Mouse (Mus musculus) macrophage (primary cell): ENCODE results near the gene Naa60. TPM values are rescaled to one million over a fixed set of nuclear protein-coding genes. Genes with fewer than 3 reads are reported as not detected.

Experiments used
- H3K27ac ChIP-seq: fragments of 350-480 bp; formaldehyde crosslinking; 2 replicates; pipeline ENCODE4 v1.9.0; 2021
- H3K36me3 ChIP-seq: fragments of 350-480 bp; formaldehyde crosslinking; 2 replicates; pipeline ENCODE4 v1.9.0; 2021; ENCODE audit errors: inconsistent target
- H3K4me3 ChIP-seq: fragments of 350-480 bp; formaldehyde crosslinking; 2 replicates; pipeline ENCODE4 v1.9.0; 2021; ENCODE audit errors: inconsistent target
- H3K79me2 ChIP-seq: fragments of 350-480 bp; formaldehyde crosslinking; 2 replicates; pipeline ENCODE4 v1.9.0; 2021; ENCODE audit errors: inconsistent target
- WGBS: methylation state at CpG from one replicate; pipeline ENCODE4 v1.1.7; 2026; ENCODE audit warnings: inconsistent platforms; ENCODE audit not compliant: missing documents; 5-methylcytosine and 5-hydroxymethylcytosine counted together
- polyA plus RNA-seq: library from polyadenylated mRNA; stranded (reverse); fragments of 250-400 nt; gene quantifications from 3 replicates; pipeline ENCODE4 v1.2.4, GENCODE M21; 2018; ENCODE audit warnings: inconsistent platforms

Naa60 gene
- polyA plus RNA-seq, 1 experiment from 2014 or later = 107 TPM

GRCm38 (mm10) chr16:3854437-3855182 lies 17.6 kb upstream of the Naa60 start:
- WGBS = 99% methylated on average over 8 of the region's 11 CpGs
- no peaks in the 10 kb centered on the region for H3K36me3 ChIP-seq
- H3K27ac ChIP-seq = no peak overlapping the region
- H3K4me3 ChIP-seq = no peak overlapping the region
- H3K79me2 ChIP-seq = no peaks in the 10 kb centered on the region

- 70% methylated on average over 1 of the region's 1 CpGs for WGBS
- no peaks in the 10 kb centered on the region for H3K79me2 ChIP-seq
- no peak overlapping the region for H3K27ac ChIP-seq
- no peak overlapping the region for H3K4me3 ChIP-seq
- H3K36me3 ChIP-seq = peaks cover 6% of the 10 kb centered on the region; the same call in 1 of the 2 replicates
Observed at GRCm38 (mm10) chr16:3855776-3856175, 16.4 kb upstream of the Naa60 start.

- no peaks in the 10 kb centered on the region for H3K79me2 ChIP-seq
- H3K36me3 ChIP-seq = peaks cover 14% of the 10 kb centered on the region; the same call in 1 of the 2 replicates
- 90% methylated on average over 1 of the region's 4 CpGs for WGBS
- H3K4me3 ChIP-seq = no peak overlapping the region
- H3K27ac ChIP-seq = no peak overlapping the region
Observed at GRCm38 (mm10) chr16:3859254-3859653, 12.9 kb upstream of the Naa60 start.

GRCm38 (mm10) chr16:3871815-3872214 lies 360 bp upstream of the Naa60 start:
- H3K36me3 ChIP-seq = no peaks in the 10 kb centered on the region
- 7% methylated on average over 16 of the region's 16 CpGs for WGBS
- no peak overlapping the region for H3K27ac ChIP-seq
- H3K4me3 ChIP-seq = peak overlapping the region; percentile 48
- peaks cover 3% of the 10 kb centered on the region; the same call in 1 of the 2 replicates for H3K79me2 ChIP-seq

- WGBS = 96% methylated on average over 4 of the region's 4 CpGs
- H3K36me3 ChIP-seq = no peaks in the 10 kb centered on the region
Observed at GRCm38 (mm10) chr16:3876346-3876745, 4.2 kb downstream of the Naa60 start.

GRCm38 (mm10) chr16:3884201-3885064 lies 12.3 kb downstream of the Naa60 start, which contains the start of the genes Zfp597 and Gm20695:
Gene Zfp597, minus strand, starts transcription at chr16:3884561.
Gene Gm20695, plus strand, starts transcription at chr16:3884648.
- WGBS = under 1% methylated on average over 83 of the region's 88 CpGs
- Histone ChIP-seq H3K4me3 (peak within 1 kb of the TSS; percentile 80), H3K27ac (peak within 1 kb of the TSS; percentile 73), H3K79me2 (peaks cover 91% of the 10 kb centered on the region), H3K36me3 (no peaks in the 10 kb centered on the region)

More at GRCm38 (mm10) chr16:3876346-3876745, 4.2 kb downstream of the Naa60 start:
- Histone ChIP-seq H3K79me2 (peaks cover 41% of the 10 kb centered on the region; the same call in 1 of the 2 replicates), H3K4me3 (no peak overlapping the region), H3K27ac (no peak overlapping the region)

- Histone ChIP-seq H3K79me2 (peaks cover 94% of the 10 kb centered on the region), H3K4me3 (peak overlapping the region; percentile 80), H3K27ac (peak overlapping the region; percentile 73), H3K36me3 (no peaks in the 10 kb centered on the region)
- WGBS = 2% methylated on average over 10 of the region's 10 CpGs
Observed at GRCm38 (mm10) chr16:3885065-3885670, 13.0 kb downstream of the Naa60 start.

GRCm38 (mm10) chr16:3891621-3892295 lies 19.6 kb downstream of the Naa60 start:
- WGBS = 93% methylated on average over 14 of the region's 14 CpGs
- no peaks in the 10 kb centered on the region for H3K36me3 ChIP-seq

GRCm38 (mm10) chr16:3893739-3894138 lies 21.6 kb downstream of the Naa60 start:
- H3K36me3 ChIP-seq = peaks cover 15% of the 10 kb centered on the region; the same call in 1 of the 2 replicates
- WGBS = 59% methylated on average over 3 of the region's 3 CpGs
- H3K4me3 ChIP-seq = no peak overlapping the region
- peaks cover 79% of the 10 kb centered on the region for H3K79me2 ChIP-seq
- H3K27ac ChIP-seq = peak overlapping the region; percentile 99

More at GRCm38 (mm10) chr16:3891621-3892295, 19.6 kb downstream of the Naa60 start:
- Histone ChIP-seq H3K4me3 (no peak overlapping the region), H3K79me2 (peaks cover 87% of the 10 kb centered on the region), H3K27ac (no peak overlapping the region)

GRCm38 (mm10) chr16:3895173-3895792 lies 23.1 kb downstream of the Naa60 start:
- peaks cover 31% of the 10 kb centered on the region for H3K36me3 ChIP-seq
- H3K4me3 ChIP-seq = peak overlapping the region; percentile 33
- H3K27ac ChIP-seq = peak overlapping the region; percentile 99
- WGBS = 6% methylated on average over 9 of the region's 9 CpGs
- peaks cover 64% of the 10 kb centered on the region for H3K79me2 ChIP-seq

GRCm38 (mm10) chr16:3896046-3896445 lies 23.9 kb downstream of the Naa60 start:
- peaks cover 56% of the 10 kb centered on the region for H3K79me2 ChIP-seq
- peak overlapping the region; percentile 33; the same call in 1 of the 2 replicates for H3K4me3 ChIP-seq
- peaks cover 38% of the 10 kb centered on the region for H3K36me3 ChIP-seq
- peak overlapping the region; percentile 99 for H3K27ac ChIP-seq
- 41% methylated on average over 6 of the region's 6 CpGs for WGBS

- 78% methylated on average over 1 of the region's 1 CpGs for WGBS
- Histone ChIP-seq H3K4me3 (no peak overlapping the region), H3K27ac (no peak overlapping the region; the same call in 1 of the 2 replicates), H3K36me3 (peaks cover 43% of the 10 kb centered on the region), H3K79me2 (peaks cover 51% of the 10 kb centered on the region)
Observed at GRCm38 (mm10) chr16:3896553-3896952, 24.4 kb downstream of the Naa60 start.

- Histone ChIP-seq H3K79me2 (no peaks in the 10 kb centered on the region), H3K4me3 (no peak overlapping the region), H3K27ac (no peak overlapping the region), H3K36me3 (peaks cover 19% of the 10 kb centered on the region)
- WGBS = 80% methylated on average over 2 of the region's 2 CpGs
Observed at GRCm38 (mm10) chr16:3907471-3907870, 35.3 kb downstream of the Naa60 start.
